Mouse (Mus musculus) myocyte (in vitro differentiated cells): ENCODE measurements around the gene Miga2. TPM values are rescaled to one million over a fixed set of nuclear protein-coding genes. Genes with fewer than 3 reads are reported as not detected.
A peak's percentile ranks its signal among the peaks of the same experiment; 100 is the strongest.

Experiments
- H3K27me3 ChIP-seq: one replicate; pipeline ENCODE4 v1.6.1; 2011; ENCODE audit not compliant: control insufficient read depth, insufficient read depth, insufficient read length
- H3K36me3 ChIP-seq: one replicate; pipeline ENCODE4 v1.6.1; 2011; ENCODE audit not compliant: control insufficient read depth, insufficient read depth
- H3K4me2 ChIP-seq: one replicate; pipeline ENCODE4 v1.6.1; 2011; ENCODE audit warnings: low read depth, control low read depth
- H3K4me3 ChIP-seq: one replicate; pipeline ENCODE4 v1.5.1; 2011; ENCODE audit warnings: mild to moderate bottlenecking, control low read depth, moderate library complexity
- H3K79me2 ChIP-seq: one replicate; pipeline ENCODE4 v1.6.1; 2011; ENCODE audit not compliant: control insufficient read depth, insufficient read depth
- H3ac ChIP-seq: one replicate; pipeline ENCODE4 v1.6.1; 2011; ENCODE audit not compliant: control insufficient read depth, insufficient read length
- CEBPB ChIP-seq: IDR thresholded peaks from 2 replicates; pipeline ENCODE4 v1.6.1; 2011; ENCODE audit warnings: mild to moderate bottlenecking, moderate library complexity; ENCODE audit not compliant: poor library complexity, insufficient read depth, severe bottlenecking
- E2F4 ChIP-seq: IDR thresholded peaks from one replicate; pipeline ENCODE4 v1.6.1; 2011; ENCODE audit warnings: mild to moderate bottlenecking, control low read depth, moderate library complexity; ENCODE audit not compliant: insufficient read depth
- MAX ChIP-seq: IDR thresholded peaks from one replicate; pipeline ENCODE4 v1.6.1; 2011; ENCODE audit warnings: low read depth, mild to moderate bottlenecking, control low read depth
- MYOD1 ChIP-seq, 3 experiments: IDR thresholded peaks; one replicate each; pipeline ENCODE4 v1.6.1; 2011; ENCODE audit warnings: control low read depth in 2 of 3, low read depth in 2 of 3, mild to moderate bottlenecking in 2 of 3, moderate library complexity in 1 of 3; ENCODE audit not compliant: insufficient read length in 2 of 3, control insufficient read depth in 1 of 3
- MYOG ChIP-seq, 3 experiments: IDR thresholded peaks; one replicate each; pipeline ENCODE4 v1.6.1; 2011; ENCODE audit warnings: control low read depth in 2 of 3, low read depth in 2 of 3, mild to moderate bottlenecking in 2 of 3; ENCODE audit not compliant: insufficient read length in 2 of 3, control insufficient read depth in 1 of 3, insufficient read depth in 1 of 3
- POLR2A ChIP-seq: IDR thresholded peaks from one replicate; pipeline ENCODE4 v1.6.1; 2011; ENCODE audit warnings: low read depth, mild to moderate bottlenecking, control low read depth, moderate library complexity; ENCODE audit not compliant: insufficient read length
- POLR2AphosphoS2 ChIP-seq: IDR thresholded peaks from one replicate; pipeline ENCODE4 v1.6.1; 2011; ENCODE audit warnings: low read depth, control low read depth; ENCODE audit not compliant: insufficient read length
- REST ChIP-seq: IDR thresholded peaks from one replicate; pipeline ENCODE4 v1.6.1; 2011; ENCODE audit warnings: mild to moderate bottlenecking, control low read depth, moderate library complexity; ENCODE audit not compliant: insufficient read depth, insufficient read length
- SRF ChIP-seq: IDR thresholded peaks from one replicate; pipeline ENCODE4 v1.6.1; 2011; ENCODE audit warnings: low read depth; ENCODE audit not compliant: control insufficient read depth, insufficient read length
- TCF12 ChIP-seq: IDR thresholded peaks from one replicate; pipeline ENCODE4 v1.6.1; 2011; ENCODE audit warnings: mild to moderate bottlenecking, control low read depth; ENCODE audit not compliant: poor library complexity, insufficient read depth, severe bottlenecking
- TCF3 ChIP-seq: IDR thresholded peaks from one replicate; pipeline ENCODE4 v1.6.1; 2011; ENCODE audit warnings: low read depth, control low read depth; ENCODE audit not compliant: insufficient read length
- USF1 ChIP-seq: IDR thresholded peaks from one replicate; pipeline ENCODE4 v1.6.1; 2011; ENCODE audit warnings: low read depth, mild to moderate bottlenecking, control low read depth, moderate library complexity
- polyA plus RNA-seq: library from polyadenylated mRNA; unstranded; fragments of >200 nt; fragmentation: generic; extraction: Trizol; gene quantifications from one replicate; pipeline ENCODE4 v1.2.1, GENCODE M21; 2012; ENCODE audit warnings: missing spikeins

Miga2 gene
- polyA plus RNA-seq, 1 experiment = 13.6 TPM

DNA sequence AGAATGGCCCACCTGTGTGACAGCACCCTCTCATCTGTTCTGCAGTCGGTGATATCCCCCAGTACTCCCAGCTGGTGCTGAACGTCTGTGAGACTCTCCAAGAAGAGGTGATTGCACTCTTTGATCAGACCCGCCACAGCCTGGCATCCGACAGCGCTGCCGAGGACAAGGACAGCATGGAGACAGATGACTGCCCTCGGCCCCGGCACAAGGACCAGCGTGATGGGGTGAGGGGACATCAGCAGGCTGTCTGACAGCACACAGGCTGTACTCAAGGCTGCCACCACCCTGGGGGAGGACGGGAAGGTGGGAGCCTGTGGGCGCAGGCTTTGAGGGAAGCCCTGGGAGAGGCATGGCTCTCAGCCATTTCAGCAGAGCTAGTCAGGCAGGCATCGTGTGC is 26.9 kb upstream of the Miga2 start:
- Histone ChIP-seq H3K27me3 (no peaks in the 10 kb centered on the region), H3K36me3 (peaks cover 57% of the 10 kb centered on the region), H3K79me2 (no peaks in the 10 kb centered on the region), H3K4me2 (no peak overlapping the region), H3ac (no peak overlapping the region), H3K4me3 (no peak overlapping the region)
- TF ChIP-seq MYOD1 (IDR thresholded peaks at IDR 0.05; ENCODE audit: control insufficient read depth in 1 of 3, insufficient read length in 2 of 3, low read depth in 2 of 3) (no peak), POLR2AphosphoS2 (peak; percentile 14)

DNA sequence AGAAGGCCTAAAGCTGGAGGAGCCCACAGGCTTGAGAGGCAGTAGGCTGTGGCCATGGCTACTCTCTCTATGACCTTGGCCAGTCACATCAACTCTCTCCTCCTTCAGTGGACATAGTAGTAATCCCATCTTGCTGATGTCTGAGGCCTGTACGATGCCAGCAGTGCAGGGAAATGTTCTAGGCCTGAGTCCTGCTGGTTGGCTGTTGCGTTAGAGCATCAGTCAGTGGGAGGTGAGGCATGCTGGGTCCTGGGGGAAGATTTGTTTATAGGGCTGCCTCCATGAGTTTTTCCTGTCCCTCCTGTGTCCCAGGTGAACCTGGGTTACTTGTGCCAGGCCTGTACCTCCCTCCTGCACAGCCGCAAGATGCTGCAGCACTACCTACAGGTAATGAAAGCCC is 22.0 kb upstream of the Miga2 start:
- no peak overlapping the region for H3ac ChIP-seq
- no peak overlapping the region for H3K4me2 ChIP-seq
- no peak overlapping the region for H3K4me3 ChIP-seq
- no peak for TF ChIP-seq E2F4
- no peak for TF ChIP-seq TCF3
- no peak for TF ChIP-seq SRF
- no peak for TF ChIP-seq USF1
- no peak for TF ChIP-seq TCF12
- TF ChIP-seq MYOG (IDR thresholded peaks at IDR 0.05; ENCODE audit: control insufficient read depth in 1 of 3, insufficient read depth in 1 of 3, insufficient read length in 2 of 3, low read depth in 2 of 3) = no peak
- TF ChIP-seq MYOD1 (IDR thresholded peaks at IDR 0.05; ENCODE audit: control insufficient read depth in 1 of 3, insufficient read length in 2 of 3, low read depth in 2 of 3) = no peak
- no peak for TF ChIP-seq POLR2AphosphoS2
- no peak for TF ChIP-seq REST
- TF ChIP-seq POLR2A = no peak
- TF ChIP-seq CEBPB = no peak
- no peak for TF ChIP-seq MAX
- H3K36me3 ChIP-seq = peaks cover 33% of the 10 kb centered on the region
- no peaks in the 10 kb centered on the region for H3K27me3 ChIP-seq
- no peaks in the 10 kb centered on the region for H3K79me2 ChIP-seq

DNA sequence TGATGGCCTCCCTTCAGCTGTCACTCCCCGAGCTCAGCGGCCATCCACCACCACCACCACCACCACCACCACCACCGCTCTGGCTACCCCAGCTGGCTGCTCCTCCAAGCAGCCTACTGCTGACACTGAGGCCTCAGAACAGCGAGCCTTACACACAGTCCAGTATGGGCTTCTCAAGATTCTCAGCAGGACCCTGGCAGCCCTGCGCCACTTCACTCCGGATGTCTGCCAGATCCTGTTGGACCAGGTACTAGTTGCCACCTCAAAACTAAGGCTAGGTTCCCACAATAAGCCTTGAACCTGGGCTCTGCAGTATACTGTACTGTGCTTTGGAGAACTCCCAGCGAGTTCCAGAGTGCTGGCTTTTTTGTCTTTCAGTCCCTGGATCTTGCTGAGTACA is 21.5 kb upstream of the Miga2 start:
- Histone ChIP-seq H3ac (no peak overlapping the region), H3K36me3 (peaks cover 33% of the 10 kb centered on the region), H3K4me3 (no peak overlapping the region), H3K79me2 (no peaks in the 10 kb centered on the region), H3K27me3 (no peaks in the 10 kb centered on the region), H3K4me2 (no peak overlapping the region)
- TF ChIP-seq E2F4 (no peak), POLR2AphosphoS2 (peak; percentile 24)

DNA sequence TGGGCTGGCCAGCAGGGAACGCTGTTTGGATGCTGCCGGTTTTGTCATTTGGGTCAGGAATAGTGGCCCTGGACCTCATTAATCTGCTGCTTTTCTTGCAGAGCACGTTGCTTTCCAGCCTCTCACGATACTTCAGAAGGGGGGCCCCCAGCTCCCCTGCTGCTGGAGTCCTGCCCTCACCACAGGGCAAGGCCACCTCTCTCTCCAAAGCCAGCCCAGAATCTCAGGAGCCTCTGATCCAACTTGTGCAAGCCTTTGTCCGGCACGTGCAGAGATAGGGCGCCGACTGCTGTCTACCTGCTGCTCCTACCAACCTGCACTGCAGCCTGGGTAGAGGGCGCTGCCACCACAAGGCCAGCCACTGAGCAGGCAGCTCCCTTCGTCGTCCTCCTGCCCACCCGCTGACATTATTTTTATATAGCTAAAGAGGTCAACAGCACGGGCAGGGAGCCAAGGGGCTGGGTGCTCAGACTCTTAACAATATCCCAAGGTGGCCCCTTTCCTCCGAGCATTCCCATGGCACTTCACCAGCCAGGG is 20.4 kb upstream of the Miga2 start:
- no peaks in the 10 kb centered on the region for H3K27me3 ChIP-seq
- TF ChIP-seq POLR2AphosphoS2 = peak; percentile 40
- no peak for TF ChIP-seq POLR2A

DNA sequence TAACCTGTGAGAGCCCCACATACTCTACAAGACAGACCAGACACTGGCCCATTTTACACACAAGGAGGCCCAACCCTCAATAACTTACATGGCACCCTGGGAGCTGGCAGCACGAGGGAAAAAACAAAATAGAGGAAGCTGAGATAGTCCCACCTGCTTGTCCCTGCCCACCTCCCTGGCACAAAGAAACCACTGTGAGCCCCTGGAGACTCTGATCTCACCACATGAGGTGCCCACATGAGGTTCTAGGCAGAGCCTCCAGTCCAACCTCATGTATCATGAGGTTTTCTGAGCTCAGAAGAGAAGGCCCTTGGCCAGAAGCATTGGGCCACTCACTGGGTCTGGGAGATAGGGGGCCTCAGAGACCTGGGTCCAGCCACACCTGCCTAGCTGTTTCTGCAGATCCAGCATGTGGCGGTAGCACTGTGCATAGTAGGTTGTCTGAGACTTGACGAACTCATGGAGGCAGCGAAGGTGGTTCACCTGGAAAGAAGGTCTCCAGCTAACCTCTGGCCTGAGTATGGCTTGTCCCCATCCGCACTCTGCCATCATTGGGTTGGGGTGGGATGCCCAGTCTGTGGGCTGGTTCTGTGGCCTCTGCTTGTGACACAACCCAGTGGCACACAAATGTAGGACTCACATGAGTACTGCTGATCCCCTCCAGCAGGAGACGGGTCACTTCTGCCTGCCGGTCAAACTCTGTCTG is 17.9 kb upstream of the Miga2 start:
- no peaks in the 10 kb centered on the region for H3K27me3 ChIP-seq
- H3K4me2 ChIP-seq = no peak overlapping the region
- H3K36me3 ChIP-seq = peaks cover 7% of the 10 kb centered on the region
- TF ChIP-seq TCF3 (no peak), CEBPB (no peak), MYOD1 (IDR thresholded peaks at IDR 0.05; ENCODE audit: control insufficient read depth in 1 of 3, insufficient read length in 2 of 3, low read depth in 2 of 3) (no peak), E2F4 (no peak), REST (no peak), USF1 (no peak), POLR2A (peak; percentile 8), MYOG (IDR thresholded peaks at IDR 0.05; ENCODE audit: control insufficient read depth in 1 of 3, insufficient read depth in 1 of 3, insufficient read length in 2 of 3, low read depth in 2 of 3) (no peak), TCF12 (no peak), MAX (no peak), POLR2AphosphoS2 (peak; percentile 65), SRF (no peak)
- no peak overlapping the region for H3ac ChIP-seq
- no peak overlapping the region for H3K4me3 ChIP-seq
- H3K79me2 ChIP-seq = no peaks in the 10 kb centered on the region

More for the DNA sequence above, 20.4 kb upstream of the Miga2 start:
- Histone ChIP-seq H3K4me2 (no peak overlapping the region), H3ac (no peak overlapping the region), H3K36me3 (peaks cover 24% of the 10 kb centered on the region), H3K4me3 (no peak overlapping the region), H3K79me2 (no peaks in the 10 kb centered on the region)

DNA sequence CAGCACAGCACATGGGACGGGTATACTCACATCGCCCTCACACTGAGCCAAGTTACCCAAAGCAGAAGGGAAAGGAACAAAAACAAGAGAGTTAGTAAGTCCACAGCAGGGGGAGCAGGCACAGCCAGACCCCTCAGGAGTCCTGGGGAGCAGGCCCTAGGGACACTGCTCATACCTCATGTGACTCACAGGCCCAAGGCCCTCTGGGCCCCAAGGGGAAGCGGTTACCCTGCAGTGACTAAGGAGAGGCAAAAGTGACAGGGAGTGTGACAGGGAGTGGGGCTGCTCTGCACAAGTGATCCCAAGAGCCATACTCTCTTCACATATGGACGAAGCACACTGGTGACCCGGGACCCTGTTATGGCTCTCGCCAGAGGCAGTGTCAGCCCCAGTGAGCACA is 14.8 kb upstream of the Miga2 start:
- Histone ChIP-seq H3K4me2 (no peak overlapping the region), H3ac (no peak overlapping the region), H3K36me3 (no peaks in the 10 kb centered on the region), H3K79me2 (no peaks in the 10 kb centered on the region), H3K4me3 (no peak overlapping the region), H3K27me3 (no peaks in the 10 kb centered on the region)
- no peak for TF ChIP-seq POLR2AphosphoS2
- TF ChIP-seq CEBPB = no peak
- TF ChIP-seq TCF3 = no peak
- TF ChIP-seq MAX = no peak
- TF ChIP-seq MYOD1 (IDR thresholded peaks at IDR 0.05; ENCODE audit: control insufficient read depth in 1 of 3, insufficient read length in 2 of 3, low read depth in 2 of 3) = no peak
- no peak for TF ChIP-seq MYOG (IDR thresholded peaks at IDR 0.05; ENCODE audit: control insufficient read depth in 1 of 3, insufficient read depth in 1 of 3, insufficient read length in 2 of 3, low read depth in 2 of 3)
- TF ChIP-seq E2F4 = no peak
- no peak for TF ChIP-seq SRF
- TF ChIP-seq USF1 = no peak
- no peak for TF ChIP-seq TCF12
- no peak for TF ChIP-seq REST
- TF ChIP-seq POLR2A = no peak
